Mouse (Mus musculus): ENCODE data around the gene Gm13119. TPM values are rescaled to one million over a fixed set of nuclear protein-coding genes. Genes with fewer than 3 reads are reported as not detected.

Gm13119 gene
- total and polyA plus RNA-seq, 3 experiments, result not detected

DNA sequence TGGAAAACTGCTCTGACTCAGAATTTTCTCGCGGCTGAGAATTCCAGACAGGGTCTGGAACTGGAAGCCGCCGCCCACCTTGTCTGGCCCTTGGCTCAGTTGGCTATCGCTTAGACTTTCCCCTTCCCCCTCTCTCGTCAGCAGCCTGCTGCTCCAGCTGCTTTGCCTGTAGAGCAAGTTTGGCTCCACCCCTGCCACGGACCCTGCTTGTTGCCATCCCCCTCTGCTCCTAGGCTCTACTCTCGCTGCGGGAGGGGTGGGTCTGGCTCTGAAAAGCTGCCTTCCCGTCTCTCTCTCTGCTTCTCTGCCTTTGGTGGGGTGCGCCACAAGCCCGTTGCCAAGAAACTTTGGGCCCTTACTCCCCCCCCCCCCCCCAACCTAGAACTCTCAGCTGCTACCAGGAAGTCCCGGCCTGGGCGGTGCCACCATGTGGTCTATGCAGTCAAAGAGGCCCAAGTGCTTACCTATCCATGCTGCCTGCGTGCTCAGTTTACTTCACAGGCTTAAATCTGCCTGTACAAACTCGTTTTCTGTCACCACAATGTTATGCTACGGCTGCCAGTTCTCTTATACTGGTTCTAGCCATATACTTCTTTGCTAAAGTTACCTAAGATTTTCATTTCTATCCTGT is 46.8 kb downstream of the Gm13119 start:
- Histone ChIP-seq H3K4me1 (ENCODE audit: control insufficient read depth in 1 of 2, insufficient read depth in 2 of 2, low read length in 2 of 2) (no peaks in the 10 kb centered on the region), H3K36me3 (ENCODE audit: control insufficient read depth in 1 of 2, insufficient read depth in 2 of 2, low read length in 2 of 2) (no peaks in the 10 kb centered on the region), H3K27ac (ENCODE audit: control insufficient read depth, low read depth, low read length) (no peak overlapping the region), H3K9me3 (replicated peaks; ENCODE audit: insufficient read depth, low read length) (no peaks in the 10 kb centered on the region), H3K4me3 (ENCODE audit: control insufficient read depth in 1 of 2, insufficient read depth in 1 of 2, low read depth in 2 of 2, low read length in 2 of 2) (no peak overlapping the region), H3K9ac (ENCODE audit: control insufficient read depth, low read depth, low read length, poor library complexity, severe bottlenecking) (no peak overlapping the region), H3K79me2 (ENCODE audit: control insufficient read depth, insufficient read depth, low read length, poor library complexity) (no peaks in the 10 kb centered on the region), H3K27me3 (ENCODE audit: control insufficient read depth in 1 of 2, insufficient read depth in 2 of 2, low read length in 2 of 2) (no peaks in the 10 kb centered on the region)
- DNase-seq (ENCODE audit: low read depth, low spot score), result no peak
- TF ChIP-seq GATA1 (IDR thresholded peaks at IDR 0.05; ENCODE audit: low read depth, low read length), result no peak
- no peak for TF ChIP-seq BHLHE40 (IDR thresholded peaks at IDR 0.05; ENCODE audit: borderline replicate concordance, low read depth, low read length)
- no peak for TF ChIP-seq ZMIZ1 (IDR thresholded peaks at IDR 0.05; ENCODE audit: low read depth, low read length)
- TF ChIP-seq MAX (IDR thresholded peaks at IDR 0.05; ENCODE audit: low read length), result no peak
- TF ChIP-seq EP300 (IDR thresholded peaks at IDR 0.05; ENCODE audit: low read depth in 1 of 2, low read length in 2 of 2), result no peak
- TF ChIP-seq ZKSCAN1 (IDR thresholded peaks at IDR 0.05; ENCODE audit: low read depth, low read length), result no peak
- no peak for TF ChIP-seq USF2 (IDR thresholded peaks at IDR 0.05; ENCODE audit: borderline replicate concordance in 1 of 2, insufficient read depth in 1 of 2, low read depth in 1 of 2, low read length in 2 of 2)
- no peak for TF ChIP-seq RAD21 (IDR thresholded peaks at IDR 0.05; ENCODE audit: low read depth, low read length)
- no peak for TF ChIP-seq JUND (IDR thresholded peaks at IDR 0.05; ENCODE audit: low read depth, low read length)
- TF ChIP-seq NELFE (IDR thresholded peaks at IDR 0.05; ENCODE audit: low read depth, low read length), result no peak

DNA sequence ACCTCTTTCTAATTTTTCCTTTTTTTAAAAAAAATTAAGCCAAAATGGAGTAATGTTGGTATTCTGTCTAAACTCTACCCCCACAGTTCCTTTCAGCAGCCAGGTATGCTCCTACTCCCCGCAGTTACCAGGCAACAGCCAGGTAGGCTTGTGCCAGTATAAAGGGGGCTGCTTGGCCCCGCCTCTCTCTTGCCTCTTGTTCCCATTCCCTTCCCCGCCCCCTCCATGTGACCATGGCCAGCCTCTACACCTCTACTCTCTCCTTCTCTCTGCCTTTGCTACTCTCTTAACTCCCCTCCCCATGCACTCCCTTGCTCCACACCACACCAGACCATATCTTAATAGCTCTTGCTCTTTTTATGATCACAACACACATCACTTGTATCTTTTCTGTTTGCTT is 48.5 kb downstream of the Gm13119 start:
- H3K9me3 ChIP-seq (replicated peaks; ENCODE audit: insufficient read depth, low read length), result no peaks in the 10 kb centered on the region
- H3K36me3 ChIP-seq (ENCODE audit: control insufficient read depth in 1 of 2, insufficient read depth in 2 of 2, low read length in 2 of 2), result no peaks in the 10 kb centered on the region
- no peaks in the 10 kb centered on the region for H3K4me1 ChIP-seq (ENCODE audit: control insufficient read depth in 1 of 2, insufficient read depth in 2 of 2, low read length in 2 of 2)
- H3K27ac ChIP-seq (ENCODE audit: control insufficient read depth, low read depth, low read length), result no peak overlapping the region
- H3K27me3 ChIP-seq (ENCODE audit: control insufficient read depth in 1 of 2, insufficient read depth in 2 of 2, low read length in 2 of 2), result no peaks in the 10 kb centered on the region
- no peak overlapping the region for H3K4me3 ChIP-seq (ENCODE audit: control insufficient read depth in 1 of 2, insufficient read depth in 1 of 2, low read depth in 2 of 2, low read length in 2 of 2)
- H3K79me2 ChIP-seq (ENCODE audit: control insufficient read depth, insufficient read depth, low read length, poor library complexity), result no peaks in the 10 kb centered on the region
- H3K9ac ChIP-seq (ENCODE audit: control insufficient read depth, low read depth, low read length, poor library complexity, severe bottlenecking), result no peak overlapping the region
- DNase-seq (ENCODE audit: low read depth, low spot score), result no peak
- TF ChIP-seq RCOR1 (IDR thresholded peaks at IDR 0.05; ENCODE audit: low read depth, low read length) (no peak), UBTF (IDR thresholded peaks at IDR 0.05; ENCODE audit: borderline replicate concordance, insufficient read depth, low read depth, low read length) (no peak), TBP (IDR thresholded peaks at IDR 0.05; ENCODE audit: low read depth, low read length) (no peak), ZC3H11A (IDR thresholded peaks at IDR 0.05; ENCODE audit: low read depth, low read length) (no peak), MAFK (IDR thresholded peaks at IDR 0.05; ENCODE audit: borderline replicate concordance, low read depth, low read length) (no peak)
